Mouse (Mus musculus): Measurements from ENCODE around the gene Frem1.

DNA sequence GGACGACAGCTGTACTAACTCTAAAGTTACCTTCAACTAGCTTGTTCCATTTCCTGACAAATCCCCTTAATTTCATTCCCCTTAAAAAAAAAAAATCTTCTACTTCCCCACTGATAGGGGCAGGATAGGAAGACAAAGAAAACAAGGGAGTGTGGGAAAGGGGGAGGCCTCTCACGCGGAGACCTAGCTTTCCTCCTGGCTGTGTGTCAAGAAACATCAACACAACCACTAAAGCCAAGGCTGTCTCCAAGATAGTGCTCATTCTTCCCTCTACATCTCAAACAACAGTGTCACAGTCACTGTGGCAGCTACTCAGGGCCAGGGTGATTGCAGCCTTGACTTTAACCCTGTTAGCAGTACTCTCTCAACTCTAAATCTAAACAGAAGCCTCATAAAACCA lies 191.6 kb downstream of the Frem1 start:
- TF ChIP-seq CTCF (IDR thresholded peaks at IDR 0.05; ENCODE audit: control insufficient read depth, insufficient read depth, low read length) (no peak), POLR2A (IDR thresholded peaks at IDR 0.05; ENCODE audit: borderline replicate concordance, control insufficient read depth, low read depth, low read length) (no peak)

Data from bone marrow, adult 2 months (tissue).